Mouse (Mus musculus): ENCODE measurements around the gene B3gnt2. TPM values are rescaled to one million over a fixed set of nuclear protein-coding genes. Genes with fewer than 3 reads are reported as not detected.
A peak's percentile ranks its signal among the peaks of the same experiment; 100 is the strongest.

Gene B3gnt2
- polyA plus RNA-seq, 1 experiment from 2014 or later: 1.9 TPM

- H3K4me3 ChIP-seq (replicated peaks): no peak overlapping the region
- no peaks in the 10 kb centered on the region for H3K27me3 ChIP-seq
- no peaks in the 10 kb centered on the region for H3K9me3 ChIP-seq
- H3K36me3 ChIP-seq: no peaks in the 10 kb centered on the region
- no peaks in the 10 kb centered on the region for H3K4me1 ChIP-seq (replicated peaks)
- WGBS: 96% methylated on average over 6 of the region's 6 CpGs
- no peak for ATAC-seq
- H3K9ac ChIP-seq (replicated peaks): no peak overlapping the region
- H3K27ac ChIP-seq: no peak overlapping the region
- no peak overlapping the region for H3K4me2 ChIP-seq (replicated peaks)
These were observed 126.8 kb downstream of the B3gnt2 start for GRCm38 (mm10) chr11:22733936-22734335.

GRCm38 (mm10) chr11:22732907-22733306 lies 127.9 kb downstream of the B3gnt2 start:
- H3K9ac ChIP-seq (replicated peaks): no peak overlapping the region
- H3K4me3 ChIP-seq (replicated peaks): no peak overlapping the region
- H3K9me3 ChIP-seq: no peaks in the 10 kb centered on the region
- H3K27ac ChIP-seq: no peak overlapping the region
- 84% methylated on average over 4 of the region's 4 CpGs for WGBS
- no peaks in the 10 kb centered on the region for H3K4me1 ChIP-seq (replicated peaks)
- no peaks in the 10 kb centered on the region for H3K36me3 ChIP-seq
- H3K27me3 ChIP-seq: no peaks in the 10 kb centered on the region
- H3K4me2 ChIP-seq (replicated peaks): no peak overlapping the region
- no peak for ATAC-seq

- Histone ChIP-seq H3K9me3 (no peaks in the 10 kb centered on the region), H3K27ac (no peak overlapping the region), H3K4me3 (replicated peaks) (no peak overlapping the region), H3K27me3 (no peaks in the 10 kb centered on the region), H3K9ac (replicated peaks) (no peak overlapping the region), H3K4me1 (replicated peaks) (no peaks in the 10 kb centered on the region), H3K36me3 (no peaks in the 10 kb centered on the region), H3K4me2 (replicated peaks) (no peak overlapping the region)
- WGBS: 97% methylated on average over 2 of the region's 2 CpGs
- no peak for ATAC-seq
These were observed 137.7 kb downstream of the B3gnt2 start for GRCm38 (mm10) chr11:22723096-22723495.

- 85% methylated on average over 2 of the region's 2 CpGs for WGBS
- Histone ChIP-seq H3K4me1 (replicated peaks) (no peaks in the 10 kb centered on the region), H3K36me3 (no peaks in the 10 kb centered on the region), H3K4me3 (replicated peaks) (no peak overlapping the region), H3K27me3 (no peaks in the 10 kb centered on the region), H3K9me3 (no peaks in the 10 kb centered on the region), H3K27ac (no peak overlapping the region), H3K9ac (replicated peaks) (no peak overlapping the region), H3K4me2 (replicated peaks) (no peak overlapping the region)
- ATAC-seq: no peak
These were observed 140.7 kb downstream of the B3gnt2 start for GRCm38 (mm10) chr11:22720096-22720495.

GRCm38 (mm10) chr11:22719570-22719969 lies 141.2 kb downstream of the B3gnt2 start:
- Histone ChIP-seq H3K36me3 (no peaks in the 10 kb centered on the region), H3K4me3 (replicated peaks) (no peak overlapping the region), H3K9me3 (no peaks in the 10 kb centered on the region), H3K27me3 (no peaks in the 10 kb centered on the region), H3K9ac (replicated peaks) (no peak overlapping the region), H3K4me2 (replicated peaks) (no peak overlapping the region), H3K27ac (no peak overlapping the region), H3K4me1 (replicated peaks) (no peaks in the 10 kb centered on the region)
- 91% methylated on average over 4 of the region's 4 CpGs for WGBS
- ATAC-seq: no peak

GRCm38 (mm10) chr11:22718036-22718435 lies 142.7 kb downstream of the B3gnt2 start:
- 94% methylated on average over 7 of the region's 7 CpGs for WGBS
- Histone ChIP-seq H3K4me1 (replicated peaks) (no peaks in the 10 kb centered on the region), H3K4me3 (replicated peaks) (no peak overlapping the region), H3K27ac (no peak overlapping the region), H3K9me3 (no peaks in the 10 kb centered on the region), H3K4me2 (replicated peaks) (no peak overlapping the region), H3K9ac (replicated peaks) (no peak overlapping the region), H3K36me3 (no peaks in the 10 kb centered on the region), H3K27me3 (no peaks in the 10 kb centered on the region)
- ATAC-seq: no peak

GRCm38 (mm10) chr11:22711327-22711726 lies 149.4 kb downstream of the B3gnt2 start:
- Histone ChIP-seq H3K4me3 (replicated peaks) (no peak overlapping the region), H3K4me2 (replicated peaks) (no peak overlapping the region), H3K9me3 (no peaks in the 10 kb centered on the region), H3K27me3 (no peaks in the 10 kb centered on the region), H3K9ac (replicated peaks) (no peak overlapping the region), H3K4me1 (replicated peaks) (no peaks in the 10 kb centered on the region), H3K36me3 (no peaks in the 10 kb centered on the region), H3K27ac (no peak overlapping the region)
- 95% methylated on average over 3 of the region's 3 CpGs for WGBS
- 0 out of 2 replicates have a peak, but pooled peaks have one; percentile 17 for ATAC-seq

GRCm38 (mm10) chr11:22710596-22710995 lies 150.2 kb downstream of the B3gnt2 start:
- no peaks in the 10 kb centered on the region for H3K4me1 ChIP-seq (replicated peaks)
- H3K9me3 ChIP-seq: no peaks in the 10 kb centered on the region
- peak; percentile 86; the same call in 1 of the 2 replicates for ATAC-seq

More at GRCm38 (mm10) chr11:22710596-22710995, 150.2 kb downstream of the B3gnt2 start:
- Histone ChIP-seq H3K4me2 (replicated peaks) (no peak overlapping the region), H3K36me3 (no peaks in the 10 kb centered on the region), H3K4me3 (replicated peaks) (no peak overlapping the region), H3K9ac (replicated peaks) (no peak overlapping the region), H3K27me3 (no peaks in the 10 kb centered on the region), H3K27ac (no peak overlapping the region)
- WGBS: 97% methylated on average over 2 of the region's 2 CpGs

Other genes with a start within 250 kb of the B3gnt2 start
- 5.8 and 6.7 TPM in 2 replicates for gene Zrsr1, start 111.0 kb upstream of the B3gnt2 start, polyA plus RNA-seq (2015; fragmentation: Nextera tagmentation; extraction: Ambion mirVana)
- 2.7 and 4.4 TPM in 2 replicates for gene Gm28048, start 121.1 kb upstream of the B3gnt2 start, polyA plus RNA-seq (2015; fragmentation: Nextera tagmentation; extraction: Ambion mirVana)
- 307 and 311 TPM in 2 replicates for gene Commd1, start 121.4 kb upstream of the B3gnt2 start, polyA plus RNA-seq (2015; fragmentation: Nextera tagmentation; extraction: Ambion mirVana)
- gene Cct4, start 129.6 kb upstream of the B3gnt2 start, polyA plus RNA-seq (2015; fragmentation: Nextera tagmentation; extraction: Ambion mirVana): 315 and 322 TPM in 2 replicates
- gene Fam161a, start 146.6 kb upstream of the B3gnt2 start, polyA plus RNA-seq (2015; fragmentation: Nextera tagmentation; extraction: Ambion mirVana): 4.8 and 5.0 TPM in 2 replicates

Measured in midbrain, embryonic 13.5 days (tissue).